Mouse (Mus musculus) stomach, postnatal 0 days (tissue): ENCODE data around the gene Taf11. TPM values are rescaled to one million over a fixed set of nuclear protein-coding genes. Genes with fewer than 3 reads are reported as not detected.

Source experiments
- ATAC-seq: fragments of 200-750 bp; cut with Nextera tagmentation; 2 replicates; pipeline ENCODE4 v1.8.0; 2017; ENCODE audit not compliant: low FRiP score, low TSS enrichment
- DNase-seq: peaks from one replicate; pipeline ENCODE4 v3.0.0-alpha.2; 2016; ENCODE audit warnings: low spot score
- H3K27ac ChIP-seq: fragments of 300-500 bp; sonication (generic); replicated peaks from 2 replicates; pipeline ENCODE4 v1.5.1; 2014; ENCODE audit warnings: mild to moderate bottlenecking, control low read depth
- H3K27me3 ChIP-seq: fragments of 300-500 bp; sonication (generic); 2 replicates; pipeline ENCODE4 v1.6.1; 2014; ENCODE audit warnings: low read length; ENCODE audit not compliant: control insufficient read depth, insufficient read depth
- H3K36me3 ChIP-seq: fragments of 300-500 bp; sonication (generic); 2 replicates; pipeline ENCODE4 v1.6.1; 2014; ENCODE audit warnings: low read length, mixed read lengths; ENCODE audit not compliant: control insufficient read depth, insufficient read depth
- H3K4me1 ChIP-seq: fragments of 300-500 bp; sonication (generic); replicated peaks from 2 replicates; pipeline ENCODE4 v1.6.1; 2014; ENCODE audit warnings: antibody characterized with exemption; ENCODE audit not compliant: control insufficient read depth, insufficient read depth
- H3K4me2 ChIP-seq: fragments of 300-500 bp; sonication (generic); replicated peaks from 2 replicates; pipeline ENCODE4 v1.6.1; 2014; ENCODE audit warnings: low read depth, mild to moderate bottlenecking, control low read depth, moderate library complexity
- H3K4me3 ChIP-seq: fragments of 300-500 bp; sonication (generic); 2 replicates; pipeline ENCODE4 v1.5.1; 2014; ENCODE audit warnings: low read depth, low read length, control low read depth
- H3K9ac ChIP-seq: fragments of 300-500 bp; sonication (generic); 2 replicates; pipeline ENCODE4 v1.6.1; 2014; ENCODE audit warnings: mild to moderate bottlenecking, low read length, control low read depth, mixed read lengths
- H3K9me3 ChIP-seq: fragments of 300-500 bp; sonication (generic); 2 replicates; pipeline ENCODE4 v1.6.1; 2016; ENCODE audit warnings: low read length; ENCODE audit not compliant: control insufficient read depth
- CTCF ChIP-seq: IDR thresholded peaks from 2 replicates; pipeline ENCODE4 v1.5.1; 2016; ENCODE audit warnings: antibody characterized with exemption, low read depth, mild to moderate bottlenecking, moderate library complexity
- EP300 ChIP-seq: optimal IDR thresholded peaks from 2 replicates; pipeline ENCODE3; 2016; ENCODE audit warnings: antibody characterized with exemption
- WGBS: fragments of 180-500 bp; shearing (Covaris S2); extraction: QIAGEN DNeasy Blood & Tissue Kit; methylation state at CpG from one replicate; pipeline ENCODE4 v1.1.7; 2014; 5-methylcytosine and 5-hydroxymethylcytosine counted together
- polyA plus RNA-seq: library from polyadenylated mRNA; unstranded; fragments of >200 nt; fragmentation: Nextera tagmentation; extraction: Ambion mirVana; gene quantifications from 2 replicates; pipeline ENCODE4 v1.2.1, GENCODE M21; 2015

Taf11 gene
- polyA plus RNA-seq, 1 experiment from 2014 or later = 34.0 TPM

- no peak overlapping the region for H3K27ac ChIP-seq
- DNase-seq = no peak
- H3K4me3 ChIP-seq = no peak overlapping the region
- H3K9ac ChIP-seq = no peak overlapping the region
- H3K4me1 ChIP-seq = 0 out of 2 replicates have a peak, but pooled peaks cover 2% of the 10 kb centered on the region
- no peak for ATAC-seq
- no peak overlapping the region for H3K4me2 ChIP-seq
- 73% methylated on average over 4 of the region's 4 CpGs for WGBS
- H3K36me3 ChIP-seq = no peaks in the 10 kb centered on the region
- TF ChIP-seq EP300 (no peak), CTCF (no peak)
- H3K27me3 ChIP-seq = no peaks in the 10 kb centered on the region
- no peaks in the 10 kb centered on the region for H3K9me3 ChIP-seq
Observed at GRCm38 (mm10) chr17:27931826-27932225, 22.2 kb upstream of the Taf11 start.

GRCm38 (mm10) chr17:27930291-27930690, 20.6 kb upstream of the Taf11 start:
- ATAC-seq = no peak
- Histone ChIP-seq H3K4me2 (no peak overlapping the region), H3K9me3 (no peaks in the 10 kb centered on the region), H3K9ac (no peak overlapping the region), H3K36me3 (no peaks in the 10 kb centered on the region), H3K4me3 (no peak overlapping the region), H3K27me3 (no peaks in the 10 kb centered on the region), H3K27ac (no peak overlapping the region), H3K4me1 (peaks cover 6% of the 10 kb centered on the region)
- WGBS = 81% methylated on average over 5 of the region's 5 CpGs
- DNase-seq = no peak
- no peak for TF ChIP-seq EP300

- no peak overlapping the region for H3K4me3 ChIP-seq
- 47% methylated on average over 7 of the region's 7 CpGs for WGBS
- TF ChIP-seq CTCF (peak; percentile 41; the same call in 1 of the 2 replicates), EP300 (no peak)
- H3K9ac ChIP-seq = no peak overlapping the region
- H3K4me1 ChIP-seq = peaks cover 8% of the 10 kb centered on the region
- ATAC-seq (peak; percentile 31), DNase-seq (no peak)
- H3K36me3 ChIP-seq = no peaks in the 10 kb centered on the region
- H3K9me3 ChIP-seq = no peaks in the 10 kb centered on the region
- no peak overlapping the region for H3K4me2 ChIP-seq
- peak overlapping the region; percentile 40 for H3K27ac ChIP-seq
- no peaks in the 10 kb centered on the region for H3K27me3 ChIP-seq
Observed at GRCm38 (mm10) chr17:27925504-27925903, 15.9 kb upstream of the Taf11 start.

- TF ChIP-seq EP300 (no peak), CTCF (no peak)
- peak; percentile 72 for ATAC-seq
- peak; percentile 62 for DNase-seq
- H3K27ac ChIP-seq = peak overlapping the region; percentile 40; the same call in 1 of the 2 replicates
- no peak overlapping the region for H3K4me3 ChIP-seq
- peaks cover 8% of the 10 kb centered on the region for H3K4me1 ChIP-seq
- H3K9ac ChIP-seq = no peak overlapping the region
- 19% methylated on average over 4 of the region's 4 CpGs for WGBS
- no peaks in the 10 kb centered on the region for H3K27me3 ChIP-seq
- no peaks in the 10 kb centered on the region for H3K9me3 ChIP-seq
- H3K36me3 ChIP-seq = no peaks in the 10 kb centered on the region
- H3K4me2 ChIP-seq = no peak overlapping the region
Observed at GRCm38 (mm10) chr17:27925054-27925453, 15.4 kb upstream of the Taf11 start.

GRCm38 (mm10) chr17:27922174-27922712, 12.6 kb upstream of the Taf11 start:
- H3K4me1 ChIP-seq = peaks cover 8% of the 10 kb centered on the region
- H3K9ac ChIP-seq = no peak overlapping the region
- no peaks in the 10 kb centered on the region for H3K36me3 ChIP-seq
- H3K27me3 ChIP-seq = no peaks in the 10 kb centered on the region
- H3K4me3 ChIP-seq = no peak overlapping the region
- WGBS = 64% methylated on average over 11 of the region's 11 CpGs
- no peaks in the 10 kb centered on the region for H3K9me3 ChIP-seq
- no peak for DNase-seq
- TF ChIP-seq CTCF = no peak
- TF ChIP-seq EP300 = no peak
- no peak overlapping the region for H3K4me2 ChIP-seq
- no peak overlapping the region for H3K27ac ChIP-seq
- no peak for ATAC-seq

- peak; percentile 27; the same call in 1 of the 2 replicates for ATAC-seq
- no peaks in the 10 kb centered on the region for H3K27me3 ChIP-seq
- H3K9me3 ChIP-seq = no peaks in the 10 kb centered on the region
- no peak overlapping the region for H3K27ac ChIP-seq
- H3K9ac ChIP-seq = no peak overlapping the region
- no peak for TF ChIP-seq EP300
- TF ChIP-seq CTCF = no peak
- H3K36me3 ChIP-seq = no peaks in the 10 kb centered on the region
- no peak overlapping the region for H3K4me3 ChIP-seq
- no peak overlapping the region for H3K4me2 ChIP-seq
- H3K4me1 ChIP-seq = peaks cover 6% of the 10 kb centered on the region
- 53% methylated on average over 4 of the region's 4 CpGs for WGBS
- peak; percentile 45 for DNase-seq
Observed at GRCm38 (mm10) chr17:27920676-27921075, 11.0 kb upstream of the Taf11 start.
